Mouse (Mus musculus) embryonic facial prominence, embryonic 15.5 days (tissue): ENCODE results near the gene Arl4c. TPM values are rescaled to one million over a fixed set of nuclear protein-coding genes. Genes with fewer than 3 reads are reported as not detected.

Experiments
- ATAC-seq: fragments of 200-750 bp; cut with Nextera tagmentation; 2 replicates; pipeline ENCODE4 v1.8.0; 2017; ENCODE audit warnings: low read depth, moderate TSS enrichment; ENCODE audit not compliant: insufficient number of reproducible peaks, low FRiP score, low TSS enrichment
- H3K27ac ChIP-seq: fragments of 300-500 bp; sonication (generic); replicated peaks from 2 replicates; pipeline ENCODE4 v1.5.1; 2015; ENCODE audit warnings: mild to moderate bottlenecking, inconsistent platforms
- H3K27me3 ChIP-seq: fragments of 300-500 bp; sonication (generic); 2 replicates; pipeline ENCODE4 v1.6.1; 2015; ENCODE audit warnings: inconsistent platforms
- H3K36me3 ChIP-seq: fragments of 300-500 bp; sonication (generic); 2 replicates; pipeline ENCODE4 v1.6.1; 2015; ENCODE audit warnings: mild to moderate bottlenecking, inconsistent platforms
- H3K4me1 ChIP-seq: fragments of 300-500 bp; sonication (generic); 2 replicates; pipeline ENCODE4 v1.6.1; 2015; ENCODE audit warnings: inconsistent platforms
- H3K4me2 ChIP-seq: fragments of 300-500 bp; sonication (generic); replicated peaks from 2 replicates; pipeline ENCODE4 v1.6.1; 2015; ENCODE audit warnings: mild to moderate bottlenecking, inconsistent platforms
- H3K4me3 ChIP-seq: fragments of 300-500 bp; sonication (generic); replicated peaks from 2 replicates; pipeline ENCODE4 v1.5.1; 2015; ENCODE audit warnings: mild to moderate bottlenecking, inconsistent platforms
- H3K9ac ChIP-seq: fragments of 300-500 bp; sonication (generic); 2 replicates; pipeline ENCODE4 v1.6.1; 2015; ENCODE audit warnings: inconsistent platforms
- H3K9me3 ChIP-seq: fragments of 300-500 bp; sonication (generic); replicated peaks from 2 replicates; pipeline ENCODE4 v1.6.1; 2016; ENCODE audit warnings: inconsistent platforms
- WGBS: fragments of 180-500 bp; shearing (Covaris S2); methylation state at CpG from one replicate; pipeline ENCODE4 v1.1.7; 2015; 5-methylcytosine and 5-hydroxymethylcytosine counted together
- polyA plus RNA-seq: library from polyadenylated mRNA; unstranded; fragments of >200 nt; fragmentation: Nextera tagmentation; extraction: Ambion mirVana; gene quantifications from 2 replicates; pipeline ENCODE4 v1.2.1, GENCODE M21; 2015

Gene Arl4c
- polyA plus RNA-seq, 1 experiment from 2014 or later, result 11.2 TPM

DNA sequence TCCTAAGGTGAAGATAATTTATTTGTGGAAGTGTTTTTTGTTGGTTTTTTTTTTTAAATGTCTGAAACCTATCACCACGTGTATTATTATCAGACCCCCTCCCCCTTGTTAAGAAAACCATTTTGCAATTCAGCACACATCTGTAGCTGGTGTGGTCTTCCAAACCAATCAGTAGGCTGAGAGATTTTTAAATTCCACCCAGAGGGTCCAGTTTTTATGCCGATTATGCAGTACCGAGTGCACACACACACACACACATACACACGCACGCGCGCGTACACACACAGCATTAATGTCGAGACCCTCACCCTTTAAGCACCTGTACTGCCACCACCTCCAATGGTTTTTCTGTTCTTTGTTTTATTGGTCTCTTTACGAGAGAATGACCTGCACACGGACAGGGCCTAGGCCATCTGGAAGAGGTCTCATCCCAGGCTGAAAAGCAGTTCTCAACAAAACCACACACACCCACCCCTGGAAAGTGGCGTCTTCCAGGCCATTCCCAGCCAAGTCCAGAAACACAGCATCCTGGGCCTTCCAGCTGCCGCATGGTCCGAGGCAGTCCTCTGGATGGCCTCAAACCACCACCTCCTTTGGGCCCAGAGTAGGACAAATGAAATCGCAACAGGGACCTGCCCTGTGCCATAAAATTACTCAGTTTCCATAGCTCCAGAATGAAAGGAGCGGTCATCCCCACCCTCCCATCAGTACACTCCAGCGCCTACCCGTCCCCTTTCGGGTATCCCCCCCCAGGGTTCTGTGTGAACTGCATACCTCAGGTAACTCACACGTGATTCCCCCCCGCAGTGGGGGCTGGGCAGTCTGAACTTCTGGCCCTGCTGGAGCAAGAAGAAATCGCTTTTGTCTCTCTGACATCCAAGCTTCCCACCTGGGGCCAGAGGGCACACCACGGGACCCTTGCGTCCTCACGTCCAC, 1.9 kb downstream of the Arl4c start:
- Histone ChIP-seq H3K36me3 (no peaks in the 10 kb centered on the region), H3K9me3 (no peaks in the 10 kb centered on the region), H3K27ac (peak overlapping the region; percentile 85; the same call in 1 of the 2 replicates), H3K4me1 (peaks cover 28% of the 10 kb centered on the region), H3K27me3 (no peaks in the 10 kb centered on the region; the same call in 1 of the 2 replicates), H3K4me2 (peak overlapping the region; percentile 95), H3K4me3 (peak overlapping the region; percentile 83), H3K9ac (peak overlapping the region; percentile 81; the same call in 1 of the 2 replicates)
- 13% methylated on average over 25 of the region's 25 CpGs for WGBS
- ATAC-seq, result no peak

DNA sequence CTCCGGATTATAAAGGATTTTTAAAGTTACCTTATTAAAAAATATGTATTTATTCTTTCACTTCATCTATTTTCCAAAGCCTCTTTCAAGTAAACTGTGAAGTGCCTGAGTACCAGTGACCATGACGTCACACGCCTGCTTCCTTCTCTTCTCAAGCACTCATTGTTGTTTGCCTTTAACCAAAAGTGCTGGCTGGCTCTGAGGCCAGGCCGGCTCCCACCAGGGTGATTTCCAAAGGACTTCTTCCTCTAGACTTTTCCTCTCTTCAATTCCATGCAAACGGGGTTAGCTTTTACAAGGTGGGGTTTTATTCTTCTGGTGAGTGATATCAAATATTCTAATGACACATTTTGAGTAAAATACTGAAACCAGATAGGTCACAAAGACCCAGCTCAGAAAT, 2.6 kb downstream of the Arl4c start:
- WGBS, result 19% methylated on average over 5 of the region's 5 CpGs
- Histone ChIP-seq H3K4me3 (peak overlapping the region; percentile 83), H3K9me3 (no peaks in the 10 kb centered on the region), H3K27ac (no peak overlapping the region), H3K9ac (no peak overlapping the region), H3K4me2 (peak overlapping the region; percentile 95), H3K36me3 (no peaks in the 10 kb centered on the region), H3K27me3 (no peaks in the 10 kb centered on the region; the same call in 1 of the 2 replicates), H3K4me1 (peaks cover 28% of the 10 kb centered on the region)
- no peak for ATAC-seq

DNA sequence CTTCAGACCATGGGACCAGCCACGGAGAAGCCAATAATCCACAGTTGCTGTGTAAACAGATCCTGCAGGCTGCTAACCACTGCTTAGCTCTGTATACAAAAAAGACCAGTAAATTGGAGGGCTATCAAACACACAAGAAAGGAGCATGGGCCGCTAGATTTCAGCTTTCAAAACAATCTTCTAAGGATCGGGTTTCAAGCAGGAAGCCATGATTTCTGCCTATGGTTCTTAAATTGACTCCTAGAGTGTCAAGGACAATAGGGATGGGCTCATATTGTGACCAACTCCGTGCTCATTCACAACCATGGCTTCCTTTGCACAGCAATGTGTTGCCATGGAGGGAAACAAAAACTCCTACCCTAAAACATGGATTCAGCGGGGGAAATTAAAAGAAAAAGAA, 3.1 kb downstream of the Arl4c start:
- Histone ChIP-seq H3K4me2 (peak overlapping the region; percentile 34; the same call in 1 of the 2 replicates), H3K27me3 (no peaks in the 10 kb centered on the region; the same call in 1 of the 2 replicates), H3K4me3 (peak overlapping the region; percentile 83), H3K9ac (no peak overlapping the region), H3K36me3 (no peaks in the 10 kb centered on the region), H3K9me3 (no peaks in the 10 kb centered on the region), H3K27ac (no peak overlapping the region), H3K4me1 (peaks cover 28% of the 10 kb centered on the region)
- WGBS, result 30% methylated on average over 5 of the region's 5 CpGs
- ATAC-seq, result no peak

DNA sequence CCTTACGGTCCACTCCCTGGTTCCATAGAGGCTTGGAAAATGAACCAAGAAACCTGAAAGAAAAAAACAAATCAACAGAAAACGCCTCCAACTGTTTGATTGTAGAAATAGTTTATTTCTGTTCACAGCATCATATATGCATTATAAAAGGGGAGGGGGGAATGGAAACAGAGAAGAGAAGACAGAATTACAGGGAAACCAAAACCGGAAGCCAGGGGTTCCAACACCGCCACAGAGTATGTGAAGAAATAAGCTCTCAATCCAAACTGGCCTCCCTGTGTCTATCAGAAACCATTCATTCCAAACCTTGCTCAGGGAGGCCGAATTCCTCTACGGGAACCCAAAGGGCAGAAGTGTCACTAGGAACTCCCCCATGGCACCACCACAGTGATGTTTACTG, 3.9 kb downstream of the Arl4c start:
- 81% methylated on average over 6 of the region's 6 CpGs for WGBS
- H3K4me2 ChIP-seq, result no peak overlapping the region; the same call in 1 of the 2 replicates
- no peak for ATAC-seq
- peaks cover 28% of the 10 kb centered on the region for H3K4me1 ChIP-seq
- no peaks in the 10 kb centered on the region for H3K27me3 ChIP-seq
- no peak overlapping the region for H3K27ac ChIP-seq
- H3K9ac ChIP-seq, result no peak overlapping the region
- H3K36me3 ChIP-seq, result no peaks in the 10 kb centered on the region
- no peaks in the 10 kb centered on the region for H3K9me3 ChIP-seq
- no peak overlapping the region for H3K4me3 ChIP-seq

DNA sequence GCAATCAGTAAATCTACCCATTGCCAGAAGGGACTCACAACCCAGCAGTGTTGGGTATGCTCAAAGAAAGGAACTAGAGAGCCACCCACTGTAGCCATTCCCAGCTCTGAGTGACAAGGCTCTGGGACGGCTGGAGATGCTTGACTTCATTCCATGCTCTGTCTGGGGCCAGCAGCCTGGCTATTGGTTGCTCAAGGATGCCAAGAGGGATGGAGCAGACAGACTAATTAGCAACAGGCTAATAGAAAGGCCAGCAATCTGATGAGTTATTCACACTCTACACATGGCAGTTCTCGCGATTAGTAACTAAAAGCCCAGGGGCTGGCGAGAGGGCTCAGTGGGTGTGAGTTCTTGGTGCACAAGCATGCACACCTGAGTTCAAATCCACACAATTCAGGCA, 5.6 kb downstream of the Arl4c start:
- Histone ChIP-seq H3K9me3 (no peaks in the 10 kb centered on the region), H3K36me3 (no peaks in the 10 kb centered on the region), H3K27me3 (no peaks in the 10 kb centered on the region), H3K27ac (no peak overlapping the region), H3K4me1 (peaks cover 19% of the 10 kb centered on the region), H3K9ac (no peak overlapping the region), H3K4me3 (no peak overlapping the region), H3K4me2 (no peak overlapping the region)
- ATAC-seq, result no peak
- 80% methylated on average over 4 of the region's 4 CpGs for WGBS

DNA sequence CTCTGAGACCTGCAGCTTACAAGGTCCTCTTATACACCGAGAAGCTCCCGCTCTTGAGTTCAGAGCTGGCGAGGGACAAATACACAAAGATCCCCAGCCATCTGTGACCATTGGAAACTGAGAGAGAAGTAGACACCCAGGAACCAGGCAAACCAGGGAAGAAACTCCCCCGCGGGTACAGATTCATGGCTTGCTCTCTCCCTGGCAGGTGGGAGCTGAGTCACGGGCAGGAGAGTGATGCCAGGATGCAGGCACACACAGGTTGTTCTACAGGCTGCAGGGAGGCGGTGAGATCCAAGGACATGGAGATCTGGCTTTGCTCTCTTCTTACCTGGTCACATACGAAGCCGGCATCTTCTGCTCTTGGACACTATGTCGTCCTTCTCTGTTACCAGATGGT, 7.7 kb downstream of the Arl4c start:
- Histone ChIP-seq H3K36me3 (no peaks in the 10 kb centered on the region), H3K4me2 (no peak overlapping the region), H3K4me3 (no peak overlapping the region), H3K9me3 (no peaks in the 10 kb centered on the region), H3K27me3 (no peaks in the 10 kb centered on the region), H3K9ac (no peak overlapping the region), H3K27ac (no peak overlapping the region), H3K4me1 (0 out of 2 replicates have a peak, but pooled peaks cover 3% of the 10 kb centered on the region)
- WGBS, result 84% methylated on average over 10 of the region's 10 CpGs
- no peak for ATAC-seq

DNA sequence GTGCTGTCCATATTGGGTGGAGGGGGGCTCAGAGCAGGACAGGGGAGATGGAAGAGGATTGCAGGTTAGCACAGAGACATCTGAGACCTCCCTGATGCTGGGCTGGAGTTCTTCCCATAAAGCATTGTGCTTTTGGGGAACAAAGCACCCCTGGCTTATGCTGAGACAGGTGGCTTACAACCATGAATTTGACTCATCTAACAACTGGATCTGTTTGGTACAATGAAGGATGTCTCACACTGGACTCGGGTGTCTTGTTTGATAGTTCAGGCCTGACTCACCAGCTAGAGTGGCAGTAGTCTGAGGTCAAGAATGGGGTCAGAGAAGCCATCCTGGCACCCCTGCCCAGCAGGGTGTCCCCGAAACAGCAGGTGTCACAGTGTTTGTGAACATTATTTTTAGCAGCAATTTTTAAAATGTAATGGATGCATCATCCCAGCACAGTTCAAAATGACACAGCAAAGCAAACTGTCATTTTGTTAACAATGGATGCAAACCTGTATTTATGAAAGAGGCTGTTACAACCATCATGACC, 9.7 kb downstream of the Arl4c start:
- Histone ChIP-seq H3K27ac (no peak overlapping the region), H3K4me3 (no peak overlapping the region), H3K27me3 (no peaks in the 10 kb centered on the region), H3K9me3 (no peaks in the 10 kb centered on the region), H3K36me3 (no peaks in the 10 kb centered on the region), H3K9ac (no peak overlapping the region), H3K4me1 (no peaks in the 10 kb centered on the region), H3K4me2 (no peak overlapping the region)
- ATAC-seq, result no peak
- 65% methylated on average over 2 of the region's 2 CpGs for WGBS

DNA sequence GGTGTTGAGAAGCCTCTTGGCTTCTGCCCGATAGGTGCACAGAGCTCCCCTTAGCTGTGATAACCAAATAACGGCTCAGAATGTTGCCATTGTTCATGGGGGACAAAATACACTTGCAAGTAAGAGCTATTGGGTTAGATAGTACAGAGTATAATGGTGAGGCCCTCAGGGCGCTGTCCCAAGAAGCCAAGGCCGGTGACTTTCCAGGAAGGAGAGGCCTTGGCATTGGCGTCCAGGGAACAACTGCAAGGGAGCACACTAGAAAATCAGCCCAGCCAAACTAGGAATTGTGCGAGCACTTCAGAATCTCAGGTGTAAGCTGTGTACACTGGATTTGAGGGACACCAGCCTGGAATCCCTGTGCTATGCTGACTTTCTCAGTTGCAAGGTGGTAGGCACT, 11.4 kb downstream of the Arl4c start:
- Histone ChIP-seq H3K4me2 (no peak overlapping the region), H3K27ac (no peak overlapping the region), H3K36me3 (no peaks in the 10 kb centered on the region), H3K4me3 (no peak overlapping the region), H3K4me1 (no peaks in the 10 kb centered on the region), H3K9me3 (no peaks in the 10 kb centered on the region), H3K9ac (no peak overlapping the region), H3K27me3 (no peaks in the 10 kb centered on the region)
- ATAC-seq, result no peak
- 85% methylated on average over 6 of the region's 6 CpGs for WGBS

DNA sequence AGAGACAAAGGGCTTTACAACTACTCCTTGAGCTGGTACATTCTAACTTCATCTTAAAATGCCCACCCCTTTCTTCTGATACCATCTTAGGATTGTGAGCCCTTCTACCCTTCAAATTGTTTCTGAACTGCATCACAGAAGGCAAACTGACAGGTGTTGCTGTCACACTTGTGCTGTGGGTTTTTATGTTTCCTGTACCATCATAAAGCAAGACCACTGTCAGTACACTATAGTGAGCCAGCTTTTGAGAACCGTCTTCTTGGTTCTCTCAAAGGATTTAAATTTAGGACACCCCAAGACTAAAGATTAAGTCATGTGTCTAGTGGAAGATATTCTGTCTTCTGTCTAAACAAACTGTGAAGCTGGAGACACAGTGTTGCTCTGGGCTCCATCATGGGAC, 17.3 kb downstream of the Arl4c start:
- Histone ChIP-seq H3K27ac (no peak overlapping the region), H3K9me3 (no peaks in the 10 kb centered on the region), H3K4me1 (peaks cover 3% of the 10 kb centered on the region; the same call in 1 of the 2 replicates), H3K9ac (no peak overlapping the region), H3K4me3 (no peak overlapping the region), H3K27me3 (no peaks in the 10 kb centered on the region), H3K36me3 (no peaks in the 10 kb centered on the region), H3K4me2 (no peak overlapping the region)
- 82% methylated on average over 1 of the region's 1 CpGs for WGBS
- no peak for ATAC-seq

DNA sequence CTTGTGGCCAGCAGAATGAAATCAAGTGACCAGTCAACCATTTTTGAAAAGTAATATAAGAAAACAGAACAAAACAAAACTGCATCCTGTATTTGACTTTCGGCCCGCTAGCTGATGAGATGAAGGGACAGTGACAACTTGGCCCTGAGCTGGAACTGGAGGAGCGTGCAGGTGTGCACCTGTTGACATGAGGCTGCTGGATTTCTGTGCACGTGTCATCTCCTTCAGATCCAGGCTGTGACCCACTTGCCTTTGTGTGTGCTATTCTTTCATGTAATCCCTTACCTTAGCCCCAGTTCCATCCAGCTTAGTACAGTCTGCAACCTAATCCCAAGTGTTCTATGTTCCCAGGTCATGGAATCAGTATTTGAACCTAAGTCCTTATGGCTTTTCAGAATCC, 20.4 kb downstream of the Arl4c start:
- ATAC-seq, result no peak
- Histone ChIP-seq H3K9ac (no peak overlapping the region), H3K27ac (no peak overlapping the region), H3K27me3 (no peaks in the 10 kb centered on the region), H3K9me3 (no peaks in the 10 kb centered on the region), H3K4me2 (no peak overlapping the region), H3K4me1 (peaks cover 3% of the 10 kb centered on the region; the same call in 1 of the 2 replicates), H3K4me3 (no peak overlapping the region), H3K36me3 (no peaks in the 10 kb centered on the region)
- WGBS, result 83% methylated on average over 4 of the region's 4 CpGs

DNA sequence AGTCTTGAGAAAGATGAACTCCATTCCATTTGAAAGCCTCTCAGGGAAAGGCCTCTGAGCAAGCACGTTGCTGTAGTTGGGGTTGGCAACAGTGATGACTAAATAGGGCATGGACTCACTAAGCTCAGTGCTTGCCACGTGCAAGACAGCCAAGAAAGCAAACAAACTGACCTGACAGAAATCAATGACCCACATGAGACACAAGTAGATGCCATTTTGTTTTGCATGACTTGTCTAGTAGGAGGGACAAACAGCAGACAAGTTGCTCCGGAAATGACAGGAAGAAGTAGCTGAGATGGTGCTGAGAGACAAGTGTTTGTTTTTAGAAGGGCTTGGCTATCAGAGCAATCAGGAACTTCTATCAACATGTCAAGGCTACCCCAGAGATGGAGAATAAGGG, 21.2 kb downstream of the Arl4c start:
- no peak for ATAC-seq
- 56% methylated on average over 3 of the region's 3 CpGs for WGBS
- no peak overlapping the region for H3K27ac ChIP-seq

More for the DNA sequence above, 21.2 kb downstream of the Arl4c start:
- no peak overlapping the region for H3K4me2 ChIP-seq
- H3K4me3 ChIP-seq, result no peak overlapping the region
- H3K27me3 ChIP-seq, result no peaks in the 10 kb centered on the region
- peaks cover 3% of the 10 kb centered on the region; the same call in 1 of the 2 replicates for H3K4me1 ChIP-seq
- H3K9ac ChIP-seq, result no peak overlapping the region
- no peaks in the 10 kb centered on the region for H3K36me3 ChIP-seq
- H3K9me3 ChIP-seq, result no peaks in the 10 kb centered on the region
